Mouse (Mus musculus): Measurements from ENCODE around the gene Prox1.

GRCm38 (mm10) chr1:190171341-190171740 lies 827 bp upstream of the Prox1 start:
- no peak for TF ChIP-seq POLR2A (IDR thresholded peaks at IDR 0.05; ENCODE audit: control insufficient read depth, extremely low read depth, insufficient read depth, low read length, poor library complexity)
- no peak for TF ChIP-seq CTCF (IDR thresholded peaks at IDR 0.05; ENCODE audit: borderline replicate concordance, control insufficient read depth, extremely low read depth, insufficient read depth, low read length, poor library complexity)
